Mouse (Mus musculus): ENCODE results near the gene Sost.

The Sost gene

DNA sequence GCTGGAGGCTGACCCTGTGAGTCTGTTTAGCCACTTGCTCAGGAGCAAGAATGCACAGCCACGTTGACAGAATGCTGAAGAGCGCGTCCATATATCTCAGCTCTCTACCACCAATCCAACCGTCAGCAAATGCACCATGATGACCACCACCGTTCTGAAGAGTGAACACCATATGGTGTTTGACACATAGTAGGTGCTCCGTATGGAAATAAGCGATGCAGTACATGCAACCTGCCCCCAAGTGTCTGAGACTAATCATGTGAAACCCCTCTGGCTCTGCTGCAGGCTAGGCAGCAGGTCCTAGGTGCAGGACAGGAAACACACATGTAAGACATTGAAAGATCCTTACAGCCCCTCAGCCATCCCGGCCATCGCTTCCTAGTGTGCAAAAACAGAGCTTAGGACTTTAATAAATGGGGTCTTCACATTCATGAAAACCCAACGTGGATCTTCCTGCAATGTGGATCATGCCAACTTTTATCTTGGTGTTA lies 16.7 kb upstream of the Sost start:
- no peak for DNase-seq (ENCODE audit: low read depth, low spot score)

DNA sequence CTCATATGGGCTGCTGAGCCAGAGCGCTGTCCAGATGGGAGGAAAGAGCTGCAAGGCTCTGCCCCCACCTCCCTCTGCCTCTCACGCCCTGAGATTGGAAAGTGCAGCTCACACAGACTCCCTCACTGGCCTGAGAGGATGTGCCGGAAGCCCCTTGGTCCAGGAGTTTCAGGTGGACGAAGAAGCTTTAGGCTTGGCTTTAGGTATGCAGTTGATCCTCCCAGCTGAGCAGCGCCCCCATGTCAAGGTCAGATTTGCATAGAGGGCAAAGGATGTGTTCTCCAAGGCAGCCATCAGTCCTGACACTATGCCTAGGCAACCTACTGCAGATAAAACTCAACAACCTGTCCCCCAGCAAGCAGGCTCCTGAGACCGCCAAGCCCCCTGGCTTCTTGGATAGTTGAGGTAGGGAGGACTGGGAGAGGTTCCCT lies 16.2 kb upstream of the Sost start:
- no peak for DNase-seq (ENCODE audit: low read depth, low spot score)

DNA sequence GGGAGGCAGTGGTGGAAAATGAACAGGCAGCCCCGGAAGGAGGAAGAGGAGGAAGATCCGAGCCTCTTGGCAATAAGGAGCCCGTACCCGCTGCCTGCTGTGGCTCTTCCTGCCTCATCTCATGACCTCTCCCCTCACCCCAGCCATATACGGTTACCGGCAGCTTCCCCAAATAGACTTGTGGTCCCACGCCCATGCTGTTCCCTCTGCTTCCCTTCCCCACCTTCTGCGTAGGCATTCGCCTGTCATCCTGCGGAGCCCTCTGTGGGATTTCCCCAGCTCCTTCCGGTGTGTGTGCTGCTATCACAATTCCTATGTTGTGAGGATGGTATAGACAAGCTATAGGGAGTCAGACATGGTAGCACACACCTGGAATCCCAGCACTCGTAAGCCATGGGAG lies 15.0 kb upstream of the Sost start:
- DNase-seq (ENCODE audit: low read depth, low spot score) = no peak

DNA sequence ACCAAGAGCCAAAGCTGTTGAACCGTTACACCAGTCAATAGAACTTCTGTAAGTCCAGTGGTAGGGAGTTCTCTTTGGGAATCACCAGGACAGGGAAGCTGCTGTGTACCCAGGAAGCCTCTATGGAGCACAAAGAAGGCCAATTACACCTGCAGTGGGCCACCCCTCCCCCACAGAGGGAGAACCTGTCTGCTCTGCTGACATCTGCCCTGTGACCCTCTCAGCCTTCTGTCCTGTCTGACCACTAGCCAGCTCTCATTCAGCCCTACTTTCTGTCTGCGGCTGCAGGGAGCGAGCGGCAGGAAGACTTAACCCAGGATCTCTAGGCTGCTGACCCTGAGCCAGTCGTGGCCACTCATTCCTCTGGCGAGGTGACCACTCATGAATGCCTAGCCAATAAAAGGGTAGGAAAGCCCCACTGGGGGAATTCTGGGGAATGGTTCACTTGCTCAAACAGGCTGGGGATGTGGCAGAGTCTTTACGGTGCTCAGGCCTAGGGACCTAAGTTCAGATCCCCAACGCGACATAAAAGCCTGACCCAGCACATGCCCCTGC lies 13.9 kb upstream of the Sost start:
- no peak for DNase-seq (ENCODE audit: low read depth, low spot score)

DNA sequence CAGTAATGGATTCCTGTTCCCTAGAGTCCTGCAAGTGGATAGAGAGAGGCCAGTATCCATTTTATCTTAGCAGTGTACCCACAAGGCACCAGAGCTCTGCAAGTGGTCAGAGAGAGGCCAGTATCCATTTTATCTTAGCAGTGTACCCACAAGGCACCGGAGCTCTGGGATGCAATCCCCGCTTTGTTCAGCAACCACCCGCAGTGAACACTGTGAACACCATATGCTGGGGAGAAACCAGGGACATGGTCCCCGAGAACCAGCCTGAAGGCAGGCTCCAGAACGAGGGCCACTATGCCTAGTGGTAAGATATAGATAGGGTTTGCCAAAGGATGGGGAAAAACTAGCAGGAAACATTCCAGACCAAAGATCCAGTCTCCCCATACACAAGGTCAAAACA lies 12.3 kb upstream of the Sost start:
- DNase-seq (ENCODE audit: low read depth, low spot score) = no peak

DNA sequence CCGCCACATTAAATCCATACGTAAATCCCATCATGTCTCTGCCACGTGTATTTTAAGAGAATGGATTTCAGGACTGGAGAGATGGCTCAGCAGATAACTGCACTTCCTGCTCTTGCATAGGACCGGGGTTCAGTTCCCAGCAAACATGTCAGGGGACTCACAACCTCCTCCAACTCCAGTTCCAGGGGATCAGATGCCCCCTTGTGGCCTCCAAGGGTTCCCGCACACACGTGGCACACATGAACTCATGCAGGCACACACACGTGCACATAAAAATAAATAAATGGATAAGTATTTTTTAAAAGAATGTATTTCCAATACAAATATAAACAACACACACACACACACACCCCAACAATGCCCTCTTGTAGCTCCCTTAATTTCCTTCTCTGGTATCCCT lies 10.1 kb upstream of the Sost start:
- no peak for DNase-seq (ENCODE audit: low read depth, low spot score)

DNA sequence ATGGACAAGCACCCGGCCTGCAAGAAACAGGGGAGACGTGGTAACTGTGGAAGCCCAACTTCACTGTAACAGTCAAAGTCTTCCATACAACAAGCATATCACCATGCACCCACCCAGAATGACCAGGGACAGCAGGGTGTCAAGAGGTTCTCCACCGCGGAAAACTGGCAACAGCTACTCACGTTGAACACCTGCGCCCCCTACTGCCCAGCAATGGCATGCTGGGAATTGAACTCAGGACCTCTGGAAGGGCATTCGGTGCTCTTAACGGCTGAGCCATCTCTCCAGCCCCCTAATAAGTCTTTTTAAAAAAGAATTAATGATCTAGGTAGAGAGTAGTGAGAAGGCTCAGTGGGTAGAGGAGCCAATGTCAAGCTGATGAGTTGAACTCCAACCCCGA lies 8.1 kb upstream of the Sost start:
- no peak for DNase-seq (ENCODE audit: low read depth, low spot score)

DNA sequence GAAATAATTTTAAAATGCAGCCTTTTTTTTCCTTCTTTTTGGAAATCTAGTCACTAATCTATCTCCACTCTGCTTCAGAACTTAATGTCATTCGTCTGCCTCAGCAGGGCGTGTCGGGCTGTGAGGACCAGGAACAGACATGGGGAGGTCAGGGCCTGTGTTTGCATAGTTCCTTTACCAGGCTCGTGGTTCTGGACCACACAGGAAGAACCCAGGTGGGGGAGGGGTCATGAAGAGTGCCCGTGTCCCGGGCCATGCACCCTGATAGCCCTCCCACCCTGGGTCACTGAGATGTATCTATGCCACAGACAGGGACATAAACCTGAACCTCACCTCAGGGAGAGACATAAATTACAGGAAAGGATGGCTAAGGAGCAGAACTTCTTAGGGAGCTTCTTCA lies 7.4 kb upstream of the Sost start:
- DNase-seq (ENCODE audit: low read depth, low spot score) = no peak

DNA sequence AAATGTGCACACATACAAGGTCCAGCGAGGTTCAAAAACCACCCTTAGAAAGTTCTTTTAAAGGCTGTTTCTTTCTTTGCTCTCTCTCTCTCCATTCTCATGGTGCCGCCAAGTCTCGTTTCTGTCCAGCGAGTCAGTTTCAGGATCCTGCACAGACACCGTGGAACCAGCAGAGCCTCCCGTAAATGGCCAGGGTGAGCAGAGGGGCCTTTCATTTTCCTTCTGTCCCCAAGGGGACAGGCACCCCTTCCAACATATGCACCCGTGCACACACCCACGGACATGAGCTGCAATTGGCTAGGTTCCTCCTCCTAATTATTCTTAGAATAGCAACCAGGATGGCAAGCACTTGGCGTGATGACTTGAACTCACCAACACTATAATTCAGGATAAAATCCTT lies 6.7 kb upstream of the Sost start:
- no peak for DNase-seq (ENCODE audit: low read depth, low spot score)

DNA sequence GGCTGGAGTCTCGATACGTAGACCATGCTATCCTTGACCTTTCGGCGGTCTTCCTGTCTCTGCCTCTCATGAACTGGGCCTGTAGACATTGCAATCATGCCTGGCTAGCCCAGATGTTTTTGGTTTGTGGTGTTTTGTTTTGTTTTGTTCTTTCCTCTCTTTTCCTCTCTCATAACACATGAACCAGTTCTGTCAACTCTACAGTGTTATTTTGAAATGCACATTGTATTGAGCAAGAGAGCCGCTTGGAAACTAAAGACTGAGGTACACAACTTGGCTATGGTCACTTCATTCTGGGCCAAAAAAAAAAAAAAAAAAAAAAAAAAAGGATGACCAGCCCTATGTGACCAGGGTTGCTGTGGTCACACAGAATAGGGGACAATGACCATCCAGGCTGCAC lies 5.8 kb upstream of the Sost start:
- DNase-seq (ENCODE audit: low read depth, low spot score) = no peak

DNA sequence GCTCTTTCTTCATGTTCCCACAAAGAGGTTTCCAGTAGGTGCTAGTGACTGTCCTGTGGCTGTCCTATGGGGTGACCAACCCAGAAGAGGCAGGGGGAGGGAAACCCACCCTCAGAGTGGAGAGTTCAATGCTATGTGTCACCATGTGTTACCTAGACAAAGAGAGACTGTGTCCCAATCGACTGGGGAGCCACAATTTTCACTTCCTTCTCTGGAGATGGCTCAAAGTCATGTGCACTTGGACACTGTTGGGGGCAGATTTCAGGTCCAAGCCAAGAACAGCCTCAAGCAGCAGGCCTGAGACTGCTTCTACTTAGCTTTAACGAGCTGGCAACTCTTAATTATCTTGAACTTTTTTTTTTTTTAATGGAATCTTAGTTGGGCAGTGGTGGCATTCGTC lies 5.3 kb upstream of the Sost start:
- no peak for DNase-seq (ENCODE audit: low read depth, low spot score)

DNA sequence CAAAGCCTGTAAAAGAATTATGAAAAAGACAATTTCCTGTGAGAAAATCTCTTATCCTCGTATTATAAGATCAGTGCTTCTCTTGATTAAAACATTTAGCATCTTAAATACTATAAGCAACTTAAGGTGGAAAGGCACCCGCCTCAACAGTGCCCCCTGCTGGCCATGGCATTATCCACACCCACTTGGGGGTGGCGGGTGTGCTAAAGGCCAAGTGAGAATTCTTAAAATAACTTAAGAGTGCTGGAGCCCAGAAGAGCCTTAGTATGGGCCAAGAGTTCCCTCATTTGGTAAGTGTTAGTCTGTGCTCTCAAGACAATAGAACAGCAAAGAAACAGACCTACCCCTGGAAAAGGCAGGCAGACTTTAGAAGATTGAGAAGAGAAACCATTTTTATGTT lies 4.6 kb upstream of the Sost start:
- DNase-seq (ENCODE audit: low read depth, low spot score) = no peak

DNA sequence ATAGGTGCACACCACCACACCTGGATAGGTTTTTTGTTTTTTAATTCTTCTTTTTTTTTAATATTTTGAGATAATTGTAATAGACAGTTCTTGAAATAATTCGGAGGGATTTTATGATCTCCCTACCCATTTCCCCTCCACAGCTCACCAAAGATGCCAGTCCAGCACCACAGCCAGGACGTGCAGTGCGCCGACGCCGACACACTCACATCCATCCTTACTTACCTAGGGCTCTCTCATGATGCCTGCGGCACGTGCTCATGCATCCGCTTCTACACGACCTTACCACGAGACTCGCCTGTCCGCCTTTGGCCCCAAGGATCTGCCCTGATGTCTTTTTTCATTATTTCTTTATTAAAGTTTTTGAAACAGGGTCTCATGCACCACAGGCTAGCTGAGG lies 3.0 kb upstream of the Sost start:
- DNase-seq (ENCODE audit: low read depth, low spot score) = no peak

DNA sequence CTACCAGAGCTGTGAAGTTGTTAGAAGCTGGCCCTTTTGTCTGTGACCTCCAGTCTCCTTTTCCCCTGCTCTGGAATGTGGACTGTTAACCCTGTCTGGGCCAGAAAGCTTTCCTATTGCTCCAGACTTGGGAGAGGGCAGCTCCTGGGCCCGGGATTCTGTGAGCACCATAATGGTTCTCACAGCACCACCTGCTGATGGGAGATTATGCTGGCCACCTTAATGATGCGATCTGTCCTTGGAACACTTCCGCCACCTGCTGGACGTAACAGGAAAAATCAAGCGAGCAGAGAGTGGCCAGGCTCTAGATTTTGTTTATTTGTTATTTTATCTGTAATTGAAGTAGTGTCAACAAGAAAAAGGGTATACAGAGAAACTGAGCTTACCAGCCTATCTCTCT lies 2.0 kb upstream of the Sost start:
- DNase-seq (ENCODE audit: low read depth, low spot score) = peak; percentile 93

DNA sequence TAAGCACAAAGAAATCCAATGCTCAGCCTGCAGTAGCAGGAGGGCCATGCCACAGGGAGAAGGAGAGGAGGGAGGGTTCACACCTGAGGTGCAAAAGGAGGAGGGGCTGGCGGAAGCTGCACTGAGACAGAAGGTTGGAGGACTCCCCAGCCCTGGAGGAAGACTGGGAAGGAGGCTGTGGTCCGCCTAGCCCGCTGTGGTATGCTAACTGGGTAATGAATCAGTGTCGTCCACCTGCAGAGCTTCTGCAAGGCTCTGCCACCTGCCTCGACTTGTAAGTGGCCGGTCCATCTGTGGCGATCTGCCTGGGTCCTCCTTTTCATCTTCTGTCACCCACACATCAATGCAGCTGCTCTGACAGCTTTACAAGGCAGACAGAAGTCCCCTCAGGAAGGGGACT lies 1.5 kb upstream of the Sost start:
- DNase-seq (ENCODE audit: low read depth, low spot score) = no peak

DNA sequence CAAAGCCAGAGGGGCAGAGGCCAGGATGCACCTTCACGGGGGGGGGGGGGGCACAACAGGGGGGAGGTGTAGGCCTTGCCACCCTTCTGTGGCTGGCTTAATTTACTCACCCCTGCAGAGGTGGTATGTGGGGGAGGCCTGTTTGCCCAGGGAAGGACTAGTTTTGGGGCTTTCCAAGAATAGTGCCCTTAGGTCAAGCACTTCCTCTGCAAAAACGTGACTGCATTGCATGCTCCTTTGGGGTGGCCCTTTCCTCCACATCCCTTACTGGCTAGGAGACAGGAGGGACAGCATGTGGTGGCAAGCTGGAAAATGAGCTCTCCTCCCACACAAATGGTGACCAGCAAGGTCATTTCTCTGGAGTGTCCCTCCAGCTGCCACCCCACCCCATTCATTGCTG lies 1.3 kb downstream of the Sost start:
- no peak for DNase-seq (ENCODE audit: low read depth, low spot score)

DNA sequence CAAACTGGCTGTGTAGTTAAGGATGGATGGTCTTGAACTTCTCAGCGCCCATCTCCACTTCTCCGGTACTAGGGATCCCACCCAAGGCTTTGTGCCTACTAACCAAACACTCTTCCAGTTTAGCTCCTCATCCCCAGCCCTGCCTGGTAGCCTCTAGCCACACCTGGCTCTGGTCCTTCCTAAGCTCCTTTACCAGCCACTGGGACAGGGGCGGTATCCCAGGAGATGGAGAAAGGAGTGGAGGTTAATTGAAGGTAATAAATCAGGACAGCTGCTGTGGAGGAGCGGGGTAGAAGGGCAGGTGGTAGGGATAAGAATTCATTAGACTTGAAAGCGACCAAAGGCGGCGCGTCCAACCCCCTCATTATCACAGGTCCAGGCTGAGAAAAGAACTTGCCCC lies 2.2 kb downstream of the Sost start:
- no peak for DNase-seq (ENCODE audit: low read depth, low spot score)

DNA sequence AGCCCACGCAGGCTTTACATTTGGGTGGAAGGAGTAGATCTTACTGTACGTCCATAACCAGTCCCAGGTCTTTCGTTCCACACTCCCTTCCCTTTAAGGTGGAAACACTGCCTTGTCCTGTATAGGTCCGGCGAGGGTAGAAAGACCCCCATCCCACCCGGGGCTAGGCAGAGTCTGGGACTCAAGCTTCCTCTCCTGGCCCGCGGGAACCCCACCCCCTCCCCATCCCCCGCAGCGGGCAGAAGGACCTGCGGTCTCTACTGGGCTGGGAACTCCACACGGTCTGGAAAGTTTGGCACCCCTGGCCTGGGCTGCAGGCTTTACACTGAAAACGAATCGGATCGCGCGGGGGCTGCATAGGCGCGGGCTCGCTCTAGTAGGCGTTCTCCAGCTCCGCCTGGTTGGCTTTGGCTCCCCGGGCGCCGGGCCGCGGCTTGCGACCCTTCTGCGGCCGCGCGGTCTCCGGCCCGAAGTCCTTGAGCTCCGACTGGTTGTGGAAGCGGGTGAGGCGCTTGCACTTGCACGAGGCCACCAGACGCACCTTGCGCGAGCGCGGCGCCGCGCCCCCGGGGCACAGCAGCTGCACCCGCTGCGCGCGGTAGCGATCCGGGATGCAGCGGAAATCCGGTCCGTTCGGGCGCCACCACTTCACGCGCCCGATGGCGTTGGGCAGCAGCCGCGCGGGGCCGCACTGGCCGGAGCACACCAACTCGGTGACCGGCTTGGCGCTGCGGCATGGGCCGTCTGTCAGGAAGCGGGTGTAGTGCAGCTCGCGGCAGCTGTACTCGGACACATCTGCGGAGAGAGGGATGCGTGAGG lies 3.1 kb downstream of the Sost start:
- no peak for DNase-seq (ENCODE audit: low read depth, low spot score)

DNA sequence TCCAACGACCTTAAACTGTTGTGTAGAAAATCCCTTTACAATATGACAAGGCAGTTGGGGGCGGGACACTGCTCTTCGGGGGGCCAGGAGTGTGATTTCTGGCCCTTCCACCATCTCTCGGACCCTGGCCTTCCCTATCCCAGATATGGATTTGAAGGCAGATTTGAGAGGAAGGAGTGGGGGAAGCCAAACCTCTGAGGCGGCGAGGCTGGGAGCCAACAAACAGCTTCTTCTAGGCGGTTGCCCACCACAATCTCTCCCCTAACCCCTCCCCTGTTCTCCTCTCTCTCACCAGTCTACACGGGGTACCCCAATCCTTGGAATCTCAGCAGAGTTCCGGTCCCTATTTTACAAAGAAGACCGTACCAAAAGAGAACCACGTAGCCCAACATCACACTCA lies 3.8 kb downstream of the Sost start:
- no peak for DNase-seq (ENCODE audit: low read depth, low spot score)

DNA sequence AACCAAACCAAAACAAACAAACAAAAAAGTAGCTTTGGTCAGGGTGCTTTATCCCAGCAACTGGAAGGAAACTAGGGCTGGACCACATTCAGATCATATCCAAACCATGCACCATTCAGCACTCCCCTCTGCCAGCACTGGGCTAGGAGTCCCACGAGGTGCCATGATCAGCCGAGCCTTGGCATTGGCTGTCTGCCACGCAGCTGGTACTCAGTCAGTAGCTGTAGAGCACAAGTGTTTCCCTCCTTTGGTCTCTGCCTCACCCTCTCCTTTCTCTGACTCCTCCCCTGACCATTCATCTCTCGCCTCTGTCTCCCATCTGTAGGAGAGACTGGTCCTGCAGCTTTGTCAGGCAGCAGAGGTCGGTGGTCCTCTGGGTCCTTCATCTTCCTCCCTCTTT lies 9.3 kb downstream of the Sost start:
- no peak for DNase-seq (ENCODE audit: low read depth, low spot score)

DNA sequence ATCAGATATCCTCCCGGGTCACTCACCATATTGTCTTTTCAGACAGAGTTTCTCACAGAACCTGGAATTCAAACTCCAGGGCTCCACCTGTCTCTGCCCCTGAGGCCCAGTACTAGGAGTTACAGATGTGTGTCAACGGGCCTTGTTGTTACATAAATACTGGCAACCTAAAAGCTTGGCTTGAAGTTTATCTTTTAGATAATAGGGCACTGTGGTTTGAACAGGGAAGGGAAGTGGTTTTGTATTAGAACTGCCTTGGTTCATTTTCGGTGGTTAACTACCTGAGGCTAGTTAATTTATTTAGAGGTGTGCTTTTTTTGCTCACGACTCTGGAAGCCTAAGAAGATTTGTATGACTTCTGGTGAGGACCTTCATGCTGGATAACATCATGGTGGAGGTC lies 13.4 kb downstream of the Sost start:
- no peak for DNase-seq (ENCODE audit: low read depth, low spot score)

DNA sequence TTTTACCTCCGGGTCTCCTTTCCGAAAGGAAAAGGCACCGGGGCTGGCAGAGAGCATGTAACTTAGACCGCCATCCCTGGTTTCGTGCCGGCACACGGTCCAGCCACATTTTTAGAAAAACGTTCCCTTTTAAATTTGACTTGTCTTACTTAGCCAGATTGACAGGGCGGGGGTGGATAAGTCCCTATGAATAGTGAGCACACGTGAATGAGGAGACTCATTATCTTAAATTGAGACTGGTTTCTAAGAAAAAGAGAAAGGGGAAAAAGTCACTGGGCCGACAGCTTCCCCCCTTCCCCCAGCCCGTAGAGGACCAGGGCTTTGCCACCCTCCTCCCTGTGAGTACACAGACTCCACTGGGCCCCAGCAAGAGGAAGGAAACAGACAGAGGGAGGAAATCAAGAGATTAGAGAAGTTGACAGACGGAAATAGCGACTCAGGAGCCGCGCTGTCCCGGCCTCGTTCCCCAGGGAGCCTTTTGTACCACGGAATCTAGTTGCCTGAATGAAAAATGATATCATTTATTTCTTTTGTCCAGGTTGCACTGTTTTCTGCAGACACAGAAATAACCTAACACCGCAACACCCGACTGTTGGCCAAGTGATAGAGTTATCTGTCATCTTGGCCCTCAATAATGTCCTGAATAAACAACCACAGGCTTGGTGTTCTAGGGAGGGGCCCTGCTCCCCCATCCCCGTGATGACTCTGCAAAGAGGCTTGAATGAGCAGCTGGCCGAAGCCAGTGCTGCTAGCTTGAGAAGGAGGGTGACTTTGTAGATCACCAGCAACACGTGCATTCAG lies 14.1 kb downstream of the Sost start:
- DNase-seq (ENCODE audit: low read depth, low spot score) = no peak

DNA sequence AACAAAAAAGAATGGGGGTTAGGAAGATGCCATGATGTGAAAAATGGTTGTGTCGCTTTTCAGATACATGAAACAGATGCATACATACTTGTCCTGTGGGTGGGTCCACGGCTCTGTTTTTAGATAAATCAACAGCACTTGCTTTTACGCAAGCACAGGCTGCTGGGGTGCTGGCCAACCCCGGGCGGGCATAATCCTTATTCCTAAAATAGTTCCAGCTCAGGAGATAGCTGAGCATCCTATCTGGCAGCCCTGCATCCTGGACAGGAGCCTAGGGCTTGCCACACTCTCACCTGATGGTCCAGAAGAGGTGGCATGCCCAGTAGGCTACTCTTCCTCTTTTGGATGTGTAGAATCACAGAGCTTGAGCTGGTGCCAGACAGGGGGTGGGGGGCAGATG lies 16.8 kb downstream of the Sost start:
- no peak for DNase-seq (ENCODE audit: low read depth, low spot score)
